Mouse (Mus musculus) ES-Bruce4 (cell line): ENCODE measurements at regions not wholly inside any gene's neighbourhood (a gene's known extent, or its start where the extent isn't known, plus 50 kb on each side); places are given as distances from the start of the nearest gene placed in this dataset.
A peak's percentile ranks its signal among the peaks of the same experiment; 100 is the strongest.

ENCODE experiments used
- H3K27ac ChIP-seq: 2 replicates; pipeline ENCODE4 v1.5.1; 2012; ENCODE audit warnings: low read length, inconsistent platforms; ENCODE audit not compliant: insufficient read depth
- H3K27me3 ChIP-seq: 2 replicates; pipeline ENCODE4 v1.6.1; 2012; ENCODE audit warnings: mild to moderate bottlenecking, low read length, inconsistent platforms; ENCODE audit not compliant: control insufficient read depth, poor library complexity, insufficient read depth, severe bottlenecking
- H3K36me3 ChIP-seq: 2 replicates; pipeline ENCODE4 v1.6.1; 2012; ENCODE audit warnings: inconsistent platforms, mild to moderate bottlenecking, low read length, moderate library complexity; ENCODE audit not compliant: control insufficient read depth, poor library complexity, insufficient read depth, severe bottlenecking
- H3K4me1 ChIP-seq: one replicate; pipeline ENCODE4 v1.8.1; 2011; ENCODE audit warnings: low read length; ENCODE audit not compliant: control insufficient read depth, insufficient read depth
- H3K4me3 ChIP-seq: 2 replicates; pipeline ENCODE4 v1.5.1; 2011; ENCODE audit warnings: low read depth, mild to moderate bottlenecking, low read length
- H3K9ac ChIP-seq: 2 replicates; pipeline ENCODE4 v1.6.1; 2012; ENCODE audit warnings: low read depth, mild to moderate bottlenecking, inconsistent platforms; ENCODE audit not compliant: poor library complexity, severe bottlenecking
- H3K9me3 ChIP-seq: replicated peaks from 2 replicates; pipeline ENCODE4 v1.6.1; 2012; ENCODE audit warnings: mild to moderate bottlenecking, low read length, inconsistent platforms; ENCODE audit not compliant: control insufficient read depth, poor library complexity, insufficient read depth, severe bottlenecking
- CTCF ChIP-seq: IDR thresholded peaks from one replicate; pipeline ENCODE4 v1.8.1; 2011; ENCODE audit warnings: low read depth, low read length
- EP300 ChIP-seq: IDR thresholded peaks from 2 replicates; pipeline ENCODE4 v1.6.1; 2011; ENCODE audit warnings: low read depth, low read length; ENCODE audit not compliant: insufficient read depth
- POLR2A ChIP-seq: IDR thresholded peaks from one replicate; pipeline ENCODE4 v1.8.1; 2011; ENCODE audit warnings: low read length; ENCODE audit not compliant: insufficient read depth

DNA sequence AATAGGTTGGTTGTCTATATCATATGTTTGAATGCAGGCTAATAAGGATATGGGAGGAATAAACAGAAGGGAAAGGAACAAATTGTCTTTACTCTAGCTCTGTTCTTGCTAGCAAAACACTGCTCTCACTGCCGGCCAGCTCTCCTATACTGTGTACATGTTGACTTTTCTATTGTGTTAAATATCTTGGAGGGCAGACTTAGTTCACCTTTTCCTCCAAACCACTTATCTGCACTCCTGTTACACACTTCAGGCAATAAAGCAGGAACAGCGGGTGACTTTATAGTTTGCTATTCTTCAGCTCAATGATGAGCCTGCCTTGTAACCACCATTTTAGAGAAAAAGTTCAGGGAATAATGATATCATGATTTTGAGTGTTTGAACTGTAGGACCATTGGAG lies 181.0 kb upstream of the Gm6793 start:
- Histone ChIP-seq H3K36me3 (no peaks in the 10 kb centered on the region), H3K27me3 (no peaks in the 10 kb centered on the region; the same call in none of the 2 replicates), H3K9me3 (no peaks in the 10 kb centered on the region), H3K4me3 (no peak overlapping the region), H3K9ac (no peak overlapping the region), H3K27ac (no peak overlapping the region), H3K4me1 (no peaks in the 10 kb centered on the region)
- TF ChIP-seq EP300 (no peak), CTCF (no peak), POLR2A (no peak)

DNA sequence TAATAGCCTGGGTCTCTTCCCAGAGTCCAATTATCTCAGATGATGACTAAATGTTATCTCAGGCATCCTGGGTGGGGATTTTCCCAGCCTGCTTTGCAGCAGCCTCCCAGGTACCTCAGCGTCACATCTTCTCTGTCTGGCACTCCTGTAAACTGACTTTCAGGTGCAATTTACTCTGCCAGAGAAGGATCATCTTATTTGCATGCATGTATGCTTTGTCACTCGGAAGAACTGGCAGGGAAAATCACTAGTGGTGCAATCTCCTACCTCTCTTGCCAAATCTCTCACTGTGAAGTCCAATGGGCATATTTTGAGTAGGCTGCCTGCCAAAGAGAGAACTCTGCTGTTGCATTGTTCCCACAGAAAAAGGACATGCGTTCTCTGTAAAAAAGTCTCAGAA lies 177.0 kb upstream of the Gm6793 start:
- no peaks in the 10 kb centered on the region for H3K9me3 ChIP-seq
- H3K4me1 ChIP-seq: no peaks in the 10 kb centered on the region
- H3K27ac ChIP-seq: no peak overlapping the region
- no peaks in the 10 kb centered on the region; the same call in none of the 2 replicates for H3K27me3 ChIP-seq
- no peaks in the 10 kb centered on the region for H3K36me3 ChIP-seq
- no peak for TF ChIP-seq EP300
- TF ChIP-seq CTCF: no peak
- TF ChIP-seq POLR2A: no peak
- H3K9ac ChIP-seq: no peak overlapping the region
- no peak overlapping the region for H3K4me3 ChIP-seq

DNA sequence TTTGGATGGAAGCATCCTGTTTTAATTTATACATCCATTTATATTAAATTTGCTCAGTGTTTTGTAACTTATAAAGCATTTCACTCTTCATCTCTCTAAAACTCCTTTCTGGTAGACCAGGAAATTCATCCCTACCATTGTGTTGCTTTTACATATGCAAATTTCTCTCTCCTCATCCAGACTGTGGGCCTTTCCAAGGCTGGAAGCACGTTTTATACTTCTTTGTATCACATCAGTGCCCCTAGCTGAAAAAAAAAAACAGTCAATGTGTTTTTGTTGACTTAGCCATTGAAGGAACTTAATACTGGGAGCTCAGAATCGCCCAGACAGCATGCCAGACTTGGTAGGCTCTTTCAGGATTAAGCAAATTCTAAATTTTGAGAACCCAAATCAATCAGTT lies 174.9 kb upstream of the Gm6793 start:
- H3K27ac ChIP-seq: no peak overlapping the region
- H3K9me3 ChIP-seq: no peaks in the 10 kb centered on the region
- TF ChIP-seq CTCF: no peak
- no peak for TF ChIP-seq POLR2A
- no peak for TF ChIP-seq EP300
- H3K4me1 ChIP-seq: no peaks in the 10 kb centered on the region
- no peak overlapping the region for H3K4me3 ChIP-seq
- no peak overlapping the region for H3K9ac ChIP-seq
- H3K27me3 ChIP-seq: no peaks in the 10 kb centered on the region; the same call in 1 of the 2 replicates
- H3K36me3 ChIP-seq: no peaks in the 10 kb centered on the region

GRCm38 (mm10) chr8:112170184-112170583 lies 155.3 kb upstream of the Gm6793 start:
- H3K36me3 ChIP-seq: no peaks in the 10 kb centered on the region
- H3K9me3 ChIP-seq: no peaks in the 10 kb centered on the region
- no peak overlapping the region for H3K4me3 ChIP-seq
- H3K27ac ChIP-seq: no peak overlapping the region
- H3K27me3 ChIP-seq: no peaks in the 10 kb centered on the region
- H3K4me1 ChIP-seq: no peaks in the 10 kb centered on the region
- TF ChIP-seq EP300: no peak
- TF ChIP-seq POLR2A: no peak
- TF ChIP-seq CTCF: peak; percentile 22
- no peak overlapping the region for H3K9ac ChIP-seq

- TF ChIP-seq EP300: no peak
- TF ChIP-seq CTCF: no peak
- TF ChIP-seq POLR2A: no peak
- H3K4me3 ChIP-seq: no peak overlapping the region
- H3K9ac ChIP-seq: no peak overlapping the region
- no peaks in the 10 kb centered on the region for H3K4me1 ChIP-seq
- no peaks in the 10 kb centered on the region for H3K9me3 ChIP-seq
- H3K36me3 ChIP-seq: no peaks in the 10 kb centered on the region
- H3K27ac ChIP-seq: no peak overlapping the region
- no peaks in the 10 kb centered on the region for H3K27me3 ChIP-seq
Measured at GRCm38 (mm10) chr8:112156656-112157055, 141.8 kb upstream of the Gm6793 start.

- H3K27ac ChIP-seq: no peak overlapping the region
- H3K4me1 ChIP-seq: no peaks in the 10 kb centered on the region
- H3K36me3 ChIP-seq: no peaks in the 10 kb centered on the region
- no peak overlapping the region for H3K4me3 ChIP-seq
- TF ChIP-seq EP300: no peak
- TF ChIP-seq CTCF: no peak
- no peak for TF ChIP-seq POLR2A
- no peak overlapping the region for H3K9ac ChIP-seq
- no peaks in the 10 kb centered on the region; the same call in 1 of the 2 replicates for H3K9me3 ChIP-seq
- no peaks in the 10 kb centered on the region for H3K27me3 ChIP-seq
Measured at GRCm38 (mm10) chr8:112138924-112139323, 124.1 kb upstream of the Gm6793 start.
